Mouse (Mus musculus): ENCODE measurements at regions not wholly inside any gene's neighbourhood (a gene's known extent, or its start where the extent isn't known, plus 50 kb on each side); places are given as distances from the start of the nearest gene placed in this dataset.

GRCm38 (mm10) chr14:46610226-46610855, 150.0 kb upstream of the Cdkn3 start:
- H3K9ac ChIP-seq: no peak overlapping the region
- H3K4me3 ChIP-seq: no peak overlapping the region
- WGBS: 86% methylated on average over 9 of the region's 9 CpGs
- H3K36me3 ChIP-seq (ENCODE audit: poor library complexity, severe bottlenecking): no peaks in the 10 kb centered on the region
- H3K27ac ChIP-seq: no peak overlapping the region
- H3K4me1 ChIP-seq: peaks cover 5% of the 10 kb centered on the region
- H3K9me3 ChIP-seq (replicated peaks): no peaks in the 10 kb centered on the region; the same call in 1 of the 2 replicates
- no peak overlapping the region for H3K4me2 ChIP-seq
- no peak for ATAC-seq
- H3K27me3 ChIP-seq: peaks cover 19% of the 10 kb centered on the region

- Histone ChIP-seq H3K27me3 (peaks cover 35% of the 10 kb centered on the region), H3K4me3 (no peak overlapping the region), H3K9ac (no peak overlapping the region), H3K27ac (no peak overlapping the region), H3K4me2 (no peak overlapping the region), H3K36me3 (ENCODE audit: poor library complexity, severe bottlenecking) (no peaks in the 10 kb centered on the region), H3K4me1 (peaks cover 14% of the 10 kb centered on the region), H3K9me3 (replicated peaks) (no peaks in the 10 kb centered on the region; the same call in 1 of the 2 replicates)
- ATAC-seq: no peak
- 75% methylated on average over 3 of the region's 3 CpGs for WGBS
These were observed 153.6 kb upstream of the Cdkn3 start for GRCm38 (mm10) chr14:46606694-46607093.

- Histone ChIP-seq H3K4me1 (peaks cover 14% of the 10 kb centered on the region), H3K9ac (no peak overlapping the region), H3K36me3 (ENCODE audit: poor library complexity, severe bottlenecking) (no peaks in the 10 kb centered on the region), H3K4me2 (no peak overlapping the region), H3K27me3 (peaks cover 35% of the 10 kb centered on the region), H3K9me3 (replicated peaks) (no peaks in the 10 kb centered on the region; the same call in 1 of the 2 replicates), H3K27ac (no peak overlapping the region), H3K4me3 (no peak overlapping the region)
- ATAC-seq: no peak
- WGBS: 56% methylated on average over 9 of the region's 9 CpGs
These were observed 154.3 kb upstream of the Cdkn3 start for GRCm38 (mm10) chr14:46606037-46606436.

- ATAC-seq: peak; percentile 58; the same call in 1 of the 2 replicates
- WGBS: 11% methylated on average over 16 of the region's 16 CpGs
- Histone ChIP-seq H3K27me3 (peaks cover 35% of the 10 kb centered on the region), H3K4me2 (peak overlapping the region; percentile 51), H3K9ac (no peak overlapping the region), H3K4me1 (peaks cover 14% of the 10 kb centered on the region), H3K27ac (no peak overlapping the region), H3K4me3 (no peak overlapping the region), H3K36me3 (ENCODE audit: poor library complexity, severe bottlenecking) (no peaks in the 10 kb centered on the region), H3K9me3 (replicated peaks) (no peaks in the 10 kb centered on the region; the same call in 1 of the 2 replicates)
These were observed 155.3 kb upstream of the Cdkn3 start for GRCm38 (mm10) chr14:46604886-46605531.

GRCm38 (mm10) chr14:46604156-46604885, 156.0 kb upstream of the Cdkn3 start:
- peaks cover 14% of the 10 kb centered on the region for H3K4me1 ChIP-seq
- peak; percentile 16; the same call in 1 of the 2 replicates for ATAC-seq
- no peak overlapping the region for H3K9ac ChIP-seq
- no peaks in the 10 kb centered on the region for H3K36me3 ChIP-seq (ENCODE audit: poor library complexity, severe bottlenecking)
- no peak overlapping the region for H3K4me3 ChIP-seq
- H3K27ac ChIP-seq: no peak overlapping the region
- H3K27me3 ChIP-seq: peaks cover 35% of the 10 kb centered on the region
- H3K4me2 ChIP-seq: no peak overlapping the region
- WGBS: 84% methylated on average over 14 of the region's 14 CpGs
- no peaks in the 10 kb centered on the region; the same call in 1 of the 2 replicates for H3K9me3 ChIP-seq (replicated peaks)

GRCm38 (mm10) chr14:46596696-46597359, 163.5 kb upstream of the Cdkn3 start:
- WGBS: 83% methylated on average over 7 of the region's 7 CpGs
- Histone ChIP-seq H3K4me2 (no peak overlapping the region), H3K27me3 (no peaks in the 10 kb centered on the region), H3K4me3 (no peak overlapping the region), H3K9me3 (replicated peaks) (no peaks in the 10 kb centered on the region), H3K9ac (no peak overlapping the region), H3K36me3 (ENCODE audit: poor library complexity, severe bottlenecking) (no peaks in the 10 kb centered on the region), H3K27ac (no peak overlapping the region), H3K4me1 (no peaks in the 10 kb centered on the region)
- ATAC-seq: no peak

- no peak for ATAC-seq
- H3K27ac ChIP-seq: no peak overlapping the region
- H3K4me3 ChIP-seq: no peak overlapping the region
- H3K9ac ChIP-seq: no peak overlapping the region
- no peaks in the 10 kb centered on the region for H3K36me3 ChIP-seq (ENCODE audit: poor library complexity, severe bottlenecking)
- no peaks in the 10 kb centered on the region for H3K27me3 ChIP-seq
- no peaks in the 10 kb centered on the region for H3K4me1 ChIP-seq
- 73% methylated on average over 3 of the region's 3 CpGs for WGBS
- no peak overlapping the region for H3K4me2 ChIP-seq
- no peaks in the 10 kb centered on the region for H3K9me3 ChIP-seq (replicated peaks)
These were observed 166.2 kb upstream of the Cdkn3 start for GRCm38 (mm10) chr14:46594151-46594550.

GRCm38 (mm10) chr14:46591753-46592359, 168.5 kb upstream of the Cdkn3 start:
- Histone ChIP-seq H3K9ac (no peak overlapping the region), H3K27ac (no peak overlapping the region), H3K36me3 (ENCODE audit: poor library complexity, severe bottlenecking) (no peaks in the 10 kb centered on the region), H3K4me1 (no peaks in the 10 kb centered on the region), H3K4me3 (no peak overlapping the region), H3K4me2 (no peak overlapping the region), H3K9me3 (replicated peaks) (no peaks in the 10 kb centered on the region), H3K27me3 (no peaks in the 10 kb centered on the region)
- ATAC-seq: no peak
- 81% methylated on average over 12 of the region's 12 CpGs for WGBS

GRCm38 (mm10) chr14:46591211-46591610, 169.1 kb upstream of the Cdkn3 start:
- Histone ChIP-seq H3K4me3 (no peak overlapping the region), H3K27me3 (no peaks in the 10 kb centered on the region), H3K9me3 (replicated peaks) (no peaks in the 10 kb centered on the region), H3K9ac (no peak overlapping the region), H3K36me3 (ENCODE audit: poor library complexity, severe bottlenecking) (no peaks in the 10 kb centered on the region), H3K27ac (no peak overlapping the region), H3K4me2 (no peak overlapping the region), H3K4me1 (no peaks in the 10 kb centered on the region)
- 93% methylated on average over 3 of the region's 3 CpGs for WGBS
- no peak for ATAC-seq

- no peak for ATAC-seq
- no peak overlapping the region for H3K4me3 ChIP-seq
These were observed 174.2 kb upstream of the Cdkn3 start for GRCm38 (mm10) chr14:46586093-46586492.

GRCm38 (mm10) chr14:46578051-46579000, 182.0 kb upstream of the Cdkn3 start:
- Histone ChIP-seq H3K27ac (no peak overlapping the region), H3K9me3 (replicated peaks) (no peaks in the 10 kb centered on the region), H3K9ac (no peak overlapping the region), H3K4me2 (no peak overlapping the region), H3K4me3 (no peak overlapping the region), H3K4me1 (0 out of 2 replicates have a peak, but pooled peaks cover 4% of the 10 kb centered on the region), H3K36me3 (ENCODE audit: poor library complexity, severe bottlenecking) (no peaks in the 10 kb centered on the region), H3K27me3 (no peaks in the 10 kb centered on the region)
- no peak for ATAC-seq
- 49% methylated on average over 13 of the region's 13 CpGs for WGBS

More at GRCm38 (mm10) chr14:46586093-46586492, 174.2 kb upstream of the Cdkn3 start:
- Histone ChIP-seq H3K9me3 (replicated peaks) (no peaks in the 10 kb centered on the region), H3K4me1 (no peaks in the 10 kb centered on the region), H3K27ac (no peak overlapping the region), H3K4me2 (no peak overlapping the region), H3K27me3 (no peaks in the 10 kb centered on the region), H3K9ac (no peak overlapping the region), H3K36me3 (ENCODE audit: poor library complexity, severe bottlenecking) (no peaks in the 10 kb centered on the region)
- WGBS: 82% methylated on average over 11 of the region's 11 CpGs

All from forebrain, embryonic 13.5 days (tissue).